Mouse (Mus musculus): Measurements from ENCODE around the gene Ralgapa2. TPM values are rescaled to one million over a fixed set of nuclear protein-coding genes. Genes with fewer than 3 reads are reported as not detected.

Gene Ralgapa2
- total RNA-seq, 2 experiments from 2014 or later: 6.4 to 7.3 TPM

DNA sequence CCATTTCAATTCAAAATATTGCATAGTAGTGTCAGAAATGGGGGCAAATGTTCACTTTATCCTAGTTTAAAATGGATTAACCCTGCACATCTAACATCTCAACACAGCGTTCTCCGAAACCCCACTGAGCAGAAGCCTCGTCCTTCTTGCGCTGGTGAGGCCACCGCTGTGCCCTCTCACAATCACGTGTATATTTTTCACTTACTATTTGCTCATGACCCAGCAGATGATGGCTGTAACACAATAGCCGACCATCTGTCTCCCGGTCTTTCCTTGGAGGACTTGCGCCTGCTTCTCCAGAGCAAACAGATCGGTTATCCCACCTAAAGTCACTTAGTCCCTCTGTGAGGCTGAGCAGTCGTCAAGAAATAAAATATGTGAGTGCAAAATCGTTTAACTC, 146.0 kb downstream of the Ralgapa2 start:
- no peak for DNase-seq
- intact Hi-C loops (cut with DNase I): no loop called here

DNA sequence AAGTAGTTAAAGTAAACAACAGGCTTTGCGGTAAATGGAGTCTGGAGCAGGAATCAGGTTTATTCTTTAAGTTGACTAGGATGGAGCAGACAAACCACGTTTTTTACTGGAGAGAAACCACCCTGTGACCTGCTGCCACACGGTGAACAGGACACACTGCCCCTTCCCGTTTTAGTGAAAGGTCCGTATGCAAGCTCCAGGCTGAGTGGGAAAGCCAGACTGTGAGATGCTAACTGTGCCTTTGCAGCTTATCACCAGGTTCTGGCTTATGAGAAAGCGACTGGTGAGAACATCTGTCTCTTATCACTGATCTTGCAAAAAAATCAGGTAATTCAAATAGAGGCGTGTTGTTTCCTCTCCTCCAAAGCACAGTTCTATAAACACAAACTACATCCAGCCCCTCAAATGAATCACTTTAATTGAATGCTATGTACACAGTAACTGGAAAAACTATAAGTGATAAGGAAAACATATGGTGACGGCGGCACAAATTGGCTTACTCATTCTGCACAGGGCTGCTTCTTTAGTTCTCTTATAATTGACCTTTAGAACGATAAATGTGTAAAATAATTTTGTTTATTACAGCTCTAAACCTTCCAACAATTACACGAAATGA, 146.7 kb downstream of the Ralgapa2 start:
- intact Hi-C loops (cut with DNase I): no loop called here
- no peak for DNase-seq

DNA sequence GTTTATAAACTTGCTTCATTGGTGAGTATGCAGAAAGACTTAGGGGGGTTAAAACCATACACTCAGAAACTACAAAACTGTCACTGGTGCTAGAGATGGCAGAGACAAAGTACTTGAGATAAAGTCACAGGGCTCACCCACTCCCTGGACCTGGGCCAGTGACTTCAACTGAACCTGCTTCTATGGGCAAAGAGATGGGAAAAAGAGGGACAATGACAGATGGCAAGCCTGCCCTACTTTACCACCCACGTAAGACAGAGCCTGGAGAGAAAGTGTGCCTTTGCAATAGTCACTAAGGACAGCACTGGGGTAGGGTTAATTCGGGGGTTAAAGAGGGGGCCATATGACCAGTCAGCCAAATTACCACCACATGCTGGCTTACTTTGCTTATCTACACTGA, 148.7 kb downstream of the Ralgapa2 start:
- intact Hi-C loops (cut with DNase I): no loop called here

DNA sequence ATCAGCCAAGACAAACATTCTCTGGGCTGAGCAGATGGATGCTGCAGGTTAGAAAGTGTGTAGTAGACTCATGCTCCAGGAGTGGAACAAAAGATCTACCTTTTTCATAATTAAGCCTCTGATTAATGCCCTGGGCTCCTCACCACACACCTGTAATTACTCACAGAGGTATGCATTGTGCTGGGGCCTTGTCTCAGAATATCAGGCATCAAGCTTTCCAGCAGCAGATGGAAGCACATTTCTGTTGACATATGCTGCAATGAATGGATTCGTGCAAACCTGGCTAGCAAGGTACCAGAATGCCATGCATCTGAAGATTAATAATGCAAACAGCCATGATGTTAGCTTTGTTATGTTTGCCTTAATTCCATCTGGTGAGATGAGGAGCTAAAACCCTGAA, 149.2 kb downstream of the Ralgapa2 start:
- DNase-seq: no peak
- intact Hi-C loops (cut with DNase I): no loop called here

More for the DNA sequence above, 148.7 kb downstream of the Ralgapa2 start:
- DNase-seq: no peak

DNA sequence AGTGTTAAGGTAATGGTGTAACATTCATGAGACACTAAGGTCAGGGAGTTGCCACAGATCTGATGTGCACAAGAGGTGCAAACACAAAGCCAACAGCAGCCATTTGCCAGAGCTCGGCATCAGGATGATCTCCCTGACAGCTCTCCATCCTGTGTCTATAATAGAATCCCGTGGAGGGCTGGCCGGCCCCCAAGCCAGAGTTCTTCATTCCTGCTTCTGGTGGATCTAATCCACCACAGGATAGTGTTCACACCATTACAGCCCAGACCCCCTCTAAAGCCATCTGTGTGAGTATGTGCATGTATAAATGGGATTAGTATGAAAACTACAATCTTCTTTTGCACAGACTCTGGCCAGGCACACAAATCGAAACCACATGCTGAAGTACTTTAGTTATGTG, 150.2 kb downstream of the Ralgapa2 start:
- intact Hi-C loops (cut with DNase I): no loop called here
- no peak for DNase-seq

DNA sequence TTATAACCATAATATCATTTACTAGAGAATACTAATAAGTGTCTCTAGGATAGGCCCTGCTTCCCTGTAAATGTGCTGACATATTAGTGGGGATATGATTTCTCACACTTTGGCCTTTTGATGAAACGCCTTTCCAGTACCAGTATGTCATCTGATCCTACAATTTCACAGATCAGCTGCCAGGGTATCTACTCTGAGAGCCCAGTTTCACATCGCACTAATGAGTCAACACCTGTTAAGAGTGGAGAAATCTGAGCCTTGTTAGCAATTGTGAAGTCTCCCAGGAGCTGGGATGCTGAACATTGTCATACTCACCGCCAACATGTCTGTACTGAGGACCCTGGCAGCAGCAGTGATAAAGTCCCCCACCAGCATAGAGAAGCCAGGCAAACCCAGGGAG, 151.1 kb downstream of the Ralgapa2 start:
- no peak for DNase-seq
- intact Hi-C loops (cut with DNase I): no loop called here

DNA sequence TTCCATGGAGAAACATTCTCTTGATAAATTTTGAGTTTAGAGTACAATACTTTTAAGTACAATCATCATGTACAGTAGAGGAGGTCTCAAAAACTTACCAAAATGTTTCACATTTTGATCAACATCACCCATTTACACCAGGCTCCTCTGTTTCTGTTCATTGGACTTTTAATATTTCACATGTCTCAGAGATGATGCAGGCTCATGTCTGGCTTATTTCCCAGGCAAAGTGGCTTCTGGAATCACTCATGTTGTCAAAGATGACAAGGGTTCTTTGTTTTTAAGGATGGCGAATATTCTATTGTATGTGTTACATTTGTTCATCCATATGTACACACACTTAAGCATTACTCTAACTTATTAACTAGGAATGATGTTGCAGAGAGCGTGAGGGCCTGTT, 152.5 kb downstream of the Ralgapa2 start:
- intact Hi-C loops (cut with DNase I): no loop called here
- DNase-seq: no peak

DNA sequence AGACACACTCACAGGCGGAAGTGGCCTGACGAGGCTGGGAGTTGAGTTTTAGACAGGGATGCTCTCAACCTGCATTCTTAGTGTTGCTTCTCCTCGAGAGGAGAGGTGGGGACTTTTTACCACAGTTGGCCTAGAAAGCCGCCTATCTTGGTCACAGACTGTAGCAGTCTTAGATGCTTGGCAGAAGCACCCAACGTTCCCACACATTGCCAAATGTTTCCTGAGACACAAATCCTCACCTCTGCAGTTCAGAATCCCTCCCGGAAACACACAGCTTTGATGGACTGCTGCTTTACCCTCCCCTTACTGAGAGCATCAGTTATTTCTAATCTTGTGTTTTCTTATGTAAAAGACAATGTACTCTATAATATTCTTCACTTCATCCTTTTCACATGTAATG, 155.6 kb downstream of the Ralgapa2 start:
- intact Hi-C loops (cut with DNase I): no loop called here
- DNase-seq: no peak

DNA sequence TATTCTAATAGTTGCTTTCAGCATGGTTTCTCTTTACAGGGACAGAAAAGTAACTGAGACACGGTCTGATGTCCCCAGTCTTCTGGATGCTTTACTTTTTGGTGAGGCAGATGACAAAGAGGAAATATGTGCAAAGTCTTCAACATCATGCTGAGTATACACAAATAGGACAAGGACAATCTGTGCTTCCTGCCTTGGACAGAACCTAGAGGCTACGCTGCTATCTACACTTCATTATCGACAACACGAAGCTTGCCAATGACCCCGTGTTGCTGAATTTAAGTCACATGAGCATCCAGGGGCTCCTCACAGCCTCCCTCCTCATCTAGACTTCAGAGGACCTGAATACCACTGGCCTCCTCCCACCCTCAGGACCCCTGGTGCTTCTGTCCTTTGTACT, 161.9 kb downstream of the Ralgapa2 start:
- DNase-seq: no peak
- intact Hi-C loops (cut with DNase I): no loop called here

DNA sequence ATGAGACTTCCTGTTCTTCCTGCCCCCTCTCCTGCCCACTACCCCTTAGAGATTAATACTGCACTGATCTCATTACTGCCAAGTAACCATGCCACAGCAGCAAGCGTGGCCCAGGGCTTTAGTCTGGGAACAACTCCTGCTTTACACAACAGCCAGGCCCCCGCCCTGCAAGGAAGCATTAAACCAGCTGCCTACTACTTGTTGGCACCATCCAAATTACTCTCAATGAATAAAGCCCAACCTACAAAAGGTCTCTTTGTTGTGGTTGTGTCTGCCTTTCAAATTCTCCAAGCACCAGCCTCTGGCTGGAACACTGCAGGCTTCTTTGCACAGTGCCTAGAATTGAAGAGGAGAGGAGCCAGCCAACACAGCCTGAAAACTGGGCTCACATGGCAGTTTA, 164.2 kb downstream of the Ralgapa2 start:
- intact Hi-C loops (cut with DNase I): no loop called here
- no peak for DNase-seq

DNA sequence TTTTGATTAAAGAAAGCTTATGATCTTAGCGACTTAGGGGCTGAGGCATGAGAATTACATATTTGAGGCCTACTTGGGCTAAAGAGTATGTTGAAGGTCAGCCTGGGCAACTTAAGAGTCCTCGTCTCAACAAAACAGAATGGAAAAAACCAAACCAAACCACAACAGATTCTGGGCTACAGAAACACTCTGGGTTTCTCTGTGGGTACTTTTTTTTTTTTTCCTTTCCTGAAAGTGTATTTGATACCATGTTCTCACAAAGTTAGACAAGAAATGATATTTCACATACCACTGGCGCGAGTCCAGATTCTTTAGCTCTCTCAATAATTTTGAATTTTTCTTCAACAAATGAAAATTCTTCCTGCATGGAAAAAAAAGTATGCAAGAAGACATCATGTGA, 172.1 kb downstream of the Ralgapa2 start:
- intact Hi-C loops (cut with DNase I): no loop called here
- no peak for DNase-seq

DNA sequence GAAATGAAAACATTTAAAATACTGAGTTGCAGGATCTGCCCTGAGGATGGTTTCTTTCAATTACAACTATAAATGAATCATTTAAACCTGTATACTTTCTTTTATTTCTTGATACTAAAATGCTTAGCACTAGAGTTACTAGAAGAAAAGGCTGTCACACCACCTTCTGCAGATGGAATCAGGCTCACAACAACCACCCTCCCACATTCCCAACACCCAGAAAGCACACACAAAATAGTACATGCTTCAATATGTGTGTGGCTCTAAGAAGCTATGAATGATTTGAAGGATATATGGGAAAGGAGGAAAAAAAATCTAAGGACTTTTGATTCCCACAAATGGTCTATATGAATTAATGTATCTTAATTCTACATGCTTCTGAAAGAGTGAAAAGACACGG, 174.6 kb downstream of the Ralgapa2 start:
- intact Hi-C loops (cut with DNase I): no loop called here
- no peak for DNase-seq

DNA sequence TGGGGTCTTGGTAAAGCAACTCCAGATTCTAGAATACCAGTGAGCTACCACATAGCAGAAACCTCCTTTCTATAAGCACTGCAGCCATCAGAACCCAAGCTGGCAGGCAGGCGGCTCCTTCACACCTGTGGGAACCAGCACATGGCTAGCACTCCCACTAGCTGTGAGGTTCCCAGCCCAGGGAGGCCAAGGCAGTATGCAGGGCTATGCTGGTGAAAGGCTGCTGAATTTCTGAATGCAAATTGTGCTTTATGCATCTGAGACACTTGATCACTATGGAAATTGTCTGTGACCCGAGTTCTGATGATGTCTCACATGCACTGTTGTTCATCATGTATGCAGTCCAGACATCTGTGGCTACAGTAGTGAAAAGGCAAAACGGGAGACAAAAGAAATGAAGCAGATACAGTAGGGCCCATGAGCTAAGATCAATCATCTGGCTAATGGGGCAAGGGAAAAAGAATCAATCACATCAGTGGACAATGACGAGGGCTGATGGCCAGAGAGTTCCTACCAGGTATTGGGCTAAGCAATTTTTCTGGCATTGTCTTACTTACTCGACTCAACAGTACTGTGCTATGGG, 180.2 kb downstream of the Ralgapa2 start:
- DNase-seq: no peak
- intact Hi-C loops (cut with DNase I): no loop called here

DNA sequence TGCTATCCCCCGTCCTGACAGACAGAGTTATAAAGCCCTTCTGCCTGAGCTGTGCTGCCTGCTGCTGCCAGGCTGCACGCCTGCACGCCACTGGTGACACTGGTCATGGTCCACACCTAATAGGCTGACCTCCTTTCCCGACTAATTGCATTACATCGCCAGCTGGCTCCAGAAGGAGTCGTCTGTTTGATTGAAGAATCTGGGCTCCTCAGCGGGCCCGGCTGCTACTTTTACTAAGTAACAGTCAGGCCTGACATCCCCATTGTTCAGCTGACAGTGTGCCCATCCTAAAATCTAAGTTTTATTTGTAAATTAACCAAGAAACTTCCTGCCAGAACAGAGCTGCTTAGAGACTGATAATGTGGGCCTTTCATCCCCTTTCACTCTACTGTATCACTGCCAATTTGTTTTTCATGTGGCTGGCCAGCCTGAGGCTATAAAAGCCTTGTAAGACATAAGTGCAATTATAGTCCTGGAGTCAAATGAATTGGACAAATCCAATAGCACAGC, 181.3 kb downstream of the Ralgapa2 start:
- intact Hi-C loops (cut with DNase I): no loop called here
- DNase-seq: no peak

DNA sequence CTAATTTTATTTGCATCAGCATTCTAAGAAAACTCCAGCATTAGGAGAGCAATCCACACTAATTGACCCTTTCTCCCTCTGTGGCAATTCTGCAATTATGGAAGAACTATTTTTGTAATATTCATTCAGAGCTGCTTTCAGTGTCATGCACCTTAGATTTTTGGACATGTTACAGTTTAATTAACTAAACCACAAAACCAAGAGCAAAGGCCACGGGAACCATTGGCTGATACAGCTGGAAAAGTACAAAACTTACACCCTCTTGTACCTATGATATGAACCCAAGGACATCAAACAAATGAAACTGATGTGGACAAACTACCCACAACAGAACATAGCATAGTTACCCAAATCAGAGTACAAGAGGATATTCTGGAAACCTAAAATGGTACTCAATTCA, 182.0 kb downstream of the Ralgapa2 start:
- intact Hi-C loops (cut with DNase I): no loop called here
- DNase-seq: no peak

DNA sequence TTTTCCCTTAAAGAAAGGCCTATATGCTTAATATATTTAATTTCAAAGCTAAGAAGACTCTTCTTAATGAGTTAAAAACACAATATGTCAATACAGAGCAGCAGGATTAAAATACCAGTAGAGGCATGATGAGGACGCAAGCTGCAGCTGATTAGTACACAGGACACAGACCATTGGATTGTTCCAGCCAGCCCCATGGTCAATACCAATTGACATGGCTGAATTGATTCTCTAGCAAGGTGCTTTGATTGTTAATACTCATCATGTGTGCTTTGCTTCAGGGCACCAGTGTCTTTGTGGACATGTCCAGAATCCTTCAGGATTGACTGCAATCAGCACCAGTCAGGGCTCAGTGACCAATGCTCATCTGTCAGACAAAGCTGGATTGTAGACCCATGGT, 185.5 kb downstream of the Ralgapa2 start:
- DNase-seq: no peak
- intact Hi-C loops (cut with DNase I): no loop called here

DNA sequence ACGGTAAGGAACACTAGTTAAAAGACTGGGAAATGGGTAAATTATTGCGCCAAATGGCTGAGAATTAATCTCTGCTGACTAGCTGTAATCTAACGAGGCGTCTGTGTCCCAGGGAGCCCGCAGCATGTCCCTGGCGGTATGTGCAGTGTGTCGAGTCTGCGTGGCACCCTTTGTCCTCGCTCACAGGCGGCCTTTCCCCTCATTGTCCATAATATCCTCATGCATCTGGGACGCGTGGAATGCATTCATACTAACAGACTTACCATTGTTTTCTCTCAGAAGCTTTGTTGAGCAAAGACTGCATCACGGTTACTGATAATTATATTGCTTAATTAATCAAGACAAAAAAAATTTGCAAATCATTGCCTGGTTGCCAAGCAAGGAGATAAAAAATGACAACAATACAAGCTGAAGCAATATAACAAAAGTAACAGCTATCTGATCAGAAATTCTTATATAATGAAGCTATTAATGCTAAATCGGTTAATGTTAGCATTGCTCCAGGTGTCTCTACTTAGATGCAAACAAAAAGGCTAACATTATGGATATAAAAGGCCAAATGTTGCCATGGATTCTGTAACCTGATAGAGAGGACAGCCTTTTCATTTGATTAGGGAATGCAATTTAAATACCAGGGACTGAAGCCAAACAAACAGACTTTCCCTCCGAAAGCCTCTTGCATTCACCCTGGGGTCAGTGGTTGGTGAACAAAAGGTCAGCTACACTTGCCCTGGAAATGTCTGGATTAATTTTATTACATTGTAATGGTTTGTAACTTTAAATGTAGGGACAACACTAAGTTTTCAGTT, 187.0 kb downstream of the Ralgapa2 start:
- intact Hi-C loops (cut with DNase I): no loop called here
- DNase-seq: no peak

DNA sequence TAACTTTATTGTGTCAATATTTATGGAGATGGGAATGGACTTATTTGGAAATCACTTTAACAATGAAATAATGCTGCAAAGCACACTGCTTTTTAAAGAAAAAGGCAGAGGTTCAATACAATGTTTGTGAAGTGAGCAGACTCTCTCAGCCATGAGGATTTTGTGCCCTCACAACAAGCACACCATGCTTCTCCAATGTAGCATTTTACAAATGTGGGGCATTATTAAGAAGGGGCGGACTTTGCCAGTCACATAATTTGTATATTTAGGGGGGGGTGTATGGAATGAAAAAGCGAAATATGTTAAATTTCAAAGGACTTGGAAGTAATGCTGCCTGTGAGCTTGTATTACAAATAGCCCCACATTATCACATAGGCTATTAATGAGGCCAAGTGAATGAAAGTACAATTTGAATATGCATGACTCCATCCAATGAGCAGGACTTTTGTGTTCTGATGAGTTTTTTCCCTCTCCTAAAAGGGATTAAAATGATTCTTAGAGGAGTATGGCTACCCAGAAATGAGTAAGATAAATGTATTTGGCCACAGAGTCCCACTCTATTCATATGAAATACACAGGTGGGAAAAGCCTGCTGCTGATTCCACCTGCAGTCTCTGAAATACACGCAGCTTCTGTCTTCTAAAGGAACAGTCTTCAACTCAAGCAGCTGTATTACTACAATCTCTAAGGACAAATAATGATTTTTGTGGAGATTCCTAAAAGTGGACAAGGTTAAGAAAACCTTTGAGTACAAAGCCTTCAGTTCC, 187.8 kb downstream of the Ralgapa2 start:
- no peak for DNase-seq
- intact Hi-C loops (cut with DNase I): no loop called here

DNA sequence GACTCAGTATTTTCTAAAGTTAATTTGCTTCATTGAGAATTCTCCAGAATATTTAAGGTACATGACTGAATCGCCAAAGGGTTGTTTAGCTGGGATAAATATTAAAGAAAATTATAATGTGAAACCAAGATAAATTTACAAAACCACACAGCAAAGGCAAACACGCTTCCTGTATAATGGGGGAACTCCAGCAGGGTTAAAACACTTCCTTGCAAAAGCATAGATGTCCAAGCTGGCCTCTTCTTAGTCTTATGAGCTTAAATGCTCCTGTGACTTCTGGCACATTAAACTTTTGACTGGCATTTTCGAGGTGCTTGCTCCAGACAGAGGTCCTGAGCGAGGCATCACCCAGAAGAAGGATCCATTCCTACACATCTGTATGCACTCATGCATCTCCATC, 188.6 kb downstream of the Ralgapa2 start:
- intact Hi-C loops (cut with DNase I): no loop called here
- DNase-seq: no peak

DNA sequence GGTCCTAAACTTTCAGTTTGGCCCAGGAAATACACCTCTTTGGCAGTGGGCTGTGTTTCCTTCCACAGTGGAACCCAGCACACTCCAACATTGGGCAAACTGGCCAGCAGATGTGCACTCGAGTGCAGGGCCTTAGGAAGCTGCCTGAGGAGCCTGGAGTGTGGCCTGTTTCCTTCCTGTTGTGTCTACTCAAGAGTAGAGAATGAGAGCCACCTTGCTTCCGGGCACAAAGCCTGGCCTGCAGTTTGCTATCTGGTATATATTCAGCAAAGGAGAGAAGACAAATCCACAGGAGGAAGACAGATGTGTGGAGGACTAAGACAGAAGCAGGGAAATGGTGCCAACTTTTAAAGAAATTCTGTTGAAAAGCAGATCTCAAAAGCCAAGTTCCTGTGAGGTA, 189.4 kb downstream of the Ralgapa2 start:
- intact Hi-C loops (cut with DNase I): no loop called here
- DNase-seq: no peak

DNA sequence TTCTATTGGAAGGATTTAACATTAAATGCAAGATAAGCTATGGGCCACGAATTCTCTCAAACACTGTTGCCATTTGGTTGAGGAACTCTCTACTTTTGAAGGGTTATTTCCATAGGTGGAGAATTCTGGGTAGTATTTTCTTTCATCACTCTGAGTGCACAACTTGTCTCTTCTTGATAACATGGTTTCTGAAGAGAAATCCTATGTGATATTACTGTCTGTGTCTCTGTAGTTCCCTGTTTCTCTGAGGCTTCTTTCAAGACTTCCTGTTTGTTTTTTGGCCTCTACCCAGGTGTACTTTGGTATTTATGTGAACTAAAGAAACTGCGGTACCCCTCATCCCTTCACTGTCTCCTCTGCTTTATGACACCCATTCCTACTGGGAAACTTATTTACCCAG, 190.1 kb downstream of the Ralgapa2 start:
- intact Hi-C loops (cut with DNase I): no loop called here
- no peak for DNase-seq
